Mouse (Mus musculus): ENCODE data around the gene Dpy30. TPM values are rescaled to one million over a fixed set of nuclear protein-coding genes. Genes with fewer than 3 reads are reported as not detected.

The Dpy30 gene
- polyA plus RNA-seq, 1 experiment from 2014 or later: 207 TPM

DNA sequence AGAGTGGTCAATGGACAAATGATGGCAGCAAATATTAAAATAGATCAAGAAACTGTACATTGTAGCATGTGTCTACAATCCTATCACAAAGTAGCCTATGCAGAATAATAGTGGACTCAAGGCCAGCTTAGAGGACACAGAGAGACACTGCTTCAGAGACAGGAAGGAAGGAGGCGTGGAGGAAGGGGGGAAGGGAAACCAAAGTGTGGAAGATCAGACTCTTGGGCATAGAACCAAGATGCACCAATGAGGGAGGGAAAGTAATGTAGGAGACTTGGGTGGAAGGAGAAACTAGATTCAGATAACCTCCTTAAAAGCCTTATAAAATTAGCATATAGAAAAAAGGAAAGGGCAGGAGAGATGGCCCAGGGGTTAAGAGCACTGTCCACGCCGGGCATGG is 61.3 kb downstream of the Dpy30 start:
- WGBS: 85% methylated on average over 3 of the region's 3 CpGs

More for the DNA sequence above, 61.3 kb downstream of the Dpy30 start:
- H3K27me3 ChIP-seq (ENCODE audit: insufficient read depth, low read length): no peaks in the 10 kb centered on the region
- no peak overlapping the region for H3K27ac ChIP-seq (ENCODE audit: low read depth)
- no peaks in the 10 kb centered on the region for H3K9me3 ChIP-seq (ENCODE audit: low read depth, low read length)
- H3K9ac ChIP-seq: no peak overlapping the region
- H3K4me1 ChIP-seq (ENCODE audit: insufficient read depth): peaks cover 10% of the 10 kb centered on the region
- TF ChIP-seq CTCF (IDR thresholded peaks at IDR 0.05; ENCODE audit: low read depth): no peak
- no peak overlapping the region for H3K4me3 ChIP-seq (ENCODE audit: low read depth, low read length)
- ATAC-seq (ENCODE audit: insufficient read depth) (no peak), DNase-seq (no peak)
- no peak overlapping the region for H3K4me2 ChIP-seq
- H3K36me3 ChIP-seq (ENCODE audit: insufficient read depth): peaks cover 9% of the 10 kb centered on the region

Other genes starting within 250 kb of the Dpy30 start
- gene Memo1, start 28.4 kb downstream of the Dpy30 start, polyA plus RNA-seq (2014; fragmentation: Nextera tagmentation; extraction: Ambion mirVana): 98.1 and 99.2 TPM in 2 replicates
- 25.8 and 26.7 TPM in 2 replicates for gene Spast, start 15.0 kb upstream of the Dpy30 start, polyA plus RNA-seq (2014; fragmentation: Nextera tagmentation; extraction: Ambion mirVana)
- gene Slc30a6, start 71.7 kb upstream of the Dpy30 start, polyA plus RNA-seq (2014; fragmentation: Nextera tagmentation; extraction: Ambion mirVana): 40.0 and 42.6 TPM in 2 replicates
- 0.27 and 0.39 TPM in 2 replicates for gene Nlrc4, start 135.2 kb upstream of the Dpy30 start, polyA plus RNA-seq (2014; fragmentation: Nextera tagmentation; extraction: Ambion mirVana)
- 61.3 and 65.0 TPM in 2 replicates for gene Yipf4, start 165.5 kb upstream of the Dpy30 start, polyA plus RNA-seq (2014; fragmentation: Nextera tagmentation; extraction: Ambion mirVana)
- gene Birc6, start 204.4 kb upstream of the Dpy30 start, polyA plus RNA-seq (2014; fragmentation: Nextera tagmentation; extraction: Ambion mirVana): 98.4 and 99.8 TPM in 2 replicates

All from lung, embryonic 14.5 days (tissue).